Mouse (Mus musculus) CH12.LX (cell line): ENCODE data around the gene BC030870.

Source experiments
- CTCF ChIP-seq, 2 experiments: IDR thresholded peaks in 1 of 2; conservative IDR thresholded peaks in 1 of 2; 2 replicates each; pipeline ENCODE4 v1.5.1; 2011 to 2012; ENCODE audit warnings: low read depth in 2 of 2, low read length in 2 of 2, improper control_type of control experiment in 1 of 2, inconsistent platforms in 1 of 2, mild to moderate bottlenecking in 1 of 2, moderate library complexity in 1 of 2
- MAX ChIP-seq: IDR thresholded peaks from 2 replicates; pipeline ENCODE4 v1.6.1; 2011; ENCODE audit warnings: low read length, improper control_type of control experiment
- SIN3A ChIP-seq: IDR thresholded peaks from 2 replicates; pipeline ENCODE4 v1.6.1; 2012; ENCODE audit warnings: low read length, improper control_type of control experiment, inconsistent platforms

- no peak for TF ChIP-seq CTCF (conservative IDR thresholded peaks at IDR 0.05 in 1 of 2, IDR thresholded peaks at IDR 0.05 in 1 of 2; ENCODE audit: low read depth in 2 of 2, low read length in 2 of 2)
- TF ChIP-seq SIN3A = no peak
- no peak for TF ChIP-seq MAX
These were observed 62.3 kb downstream of the BC030870 start for GRCm38 (mm10) chr8:65067031-65067430.
